Mouse (Mus musculus): ENCODE results near the gene Gdf3. TPM values are rescaled to one million over a fixed set of nuclear protein-coding genes. Genes with fewer than 3 reads are reported as not detected.

Gdf3 gene
- polyA plus RNA-seq, 1 experiment, result 8.2 TPM

GRCm38 (mm10) chr6:122612426-122612825 is 2.5 kb upstream of the Gdf3 start:
- H3K4me3 ChIP-seq (replicated peaks; ENCODE audit: control insufficient read depth, low read depth, low read length), result no peak overlapping the region
- no peak overlapping the region for H3K27ac ChIP-seq (ENCODE audit: control insufficient read depth, insufficient read depth, low read depth, low read length, poor library complexity)
- 89% methylated on average over 4 of the region's 4 CpGs for WGBS
- no peaks in the 10 kb centered on the region for H3K4me1 ChIP-seq (ENCODE audit: control insufficient read depth, insufficient read depth, low read length)
- TF ChIP-seq POLR2A (IDR thresholded peaks at IDR 0.05; ENCODE audit: borderline replicate concordance, control insufficient read depth, low read depth, low read length) (no peak), CTCF (IDR thresholded peaks at IDR 0.05; ENCODE audit: control insufficient read depth, insufficient read depth, low read length) (no peak)

- Histone ChIP-seq H3K27ac (ENCODE audit: control insufficient read depth, insufficient read depth, low read depth, low read length, poor library complexity) (no peak overlapping the region), H3K4me1 (ENCODE audit: control insufficient read depth, insufficient read depth, low read length) (peaks cover 1% of the 10 kb centered on the region; the same call in 1 of the 2 replicates), H3K4me3 (replicated peaks; ENCODE audit: control insufficient read depth, low read depth, low read length) (no peak overlapping the region)
- TF ChIP-seq POLR2A (IDR thresholded peaks at IDR 0.05; ENCODE audit: borderline replicate concordance, control insufficient read depth, low read depth, low read length) (no peak), CTCF (IDR thresholded peaks at IDR 0.05; ENCODE audit: control insufficient read depth, insufficient read depth, low read length) (no peak)
- WGBS, result 52% methylated on average over 9 of the region's 9 CpGs
These were observed 534 bp downstream of the Gdf3 start for GRCm38 (mm10) chr6:122609377-122609728.

- TF ChIP-seq POLR2A (IDR thresholded peaks at IDR 0.05; ENCODE audit: borderline replicate concordance, control insufficient read depth, low read depth, low read length) (no peak), CTCF (IDR thresholded peaks at IDR 0.05; ENCODE audit: control insufficient read depth, insufficient read depth, low read length) (no peak)
- 67% methylated on average over 10 of the region's 10 CpGs for WGBS
- Histone ChIP-seq H3K4me3 (replicated peaks; ENCODE audit: control insufficient read depth, low read depth, low read length) (no peak overlapping the region), H3K4me1 (ENCODE audit: control insufficient read depth, insufficient read depth, low read length) (peaks cover 1% of the 10 kb centered on the region; the same call in 1 of the 2 replicates), H3K27ac (ENCODE audit: control insufficient read depth, insufficient read depth, low read depth, low read length, poor library complexity) (no peak overlapping the region)
These were observed 1.2 kb downstream of the Gdf3 start for GRCm38 (mm10) chr6:122608434-122609376.

GRCm38 (mm10) chr6:122607700-122608099 is 2.2 kb downstream of the Gdf3 start:
- Histone ChIP-seq H3K4me1 (ENCODE audit: control insufficient read depth, insufficient read depth, low read length) (peaks cover 1% of the 10 kb centered on the region; the same call in 1 of the 2 replicates), H3K4me3 (replicated peaks; ENCODE audit: control insufficient read depth, low read depth, low read length) (no peak overlapping the region), H3K27ac (ENCODE audit: control insufficient read depth, insufficient read depth, low read depth, low read length, poor library complexity) (no peak overlapping the region)
- 69% methylated on average over 12 of the region's 12 CpGs for WGBS
- TF ChIP-seq CTCF (IDR thresholded peaks at IDR 0.05; ENCODE audit: control insufficient read depth, insufficient read depth, low read length) (no peak), POLR2A (IDR thresholded peaks at IDR 0.05; ENCODE audit: borderline replicate concordance, control insufficient read depth, low read depth, low read length) (no peak)

- Histone ChIP-seq H3K4me3 (replicated peaks; ENCODE audit: control insufficient read depth, low read depth, low read length) (no peak overlapping the region), H3K4me1 (ENCODE audit: control insufficient read depth, insufficient read depth, low read length) (peaks cover 1% of the 10 kb centered on the region; the same call in 1 of the 2 replicates), H3K27ac (ENCODE audit: control insufficient read depth, insufficient read depth, low read depth, low read length, poor library complexity) (no peak overlapping the region)
- 90% methylated on average over 11 of the region's 11 CpGs for WGBS
- no peak for TF ChIP-seq CTCF (IDR thresholded peaks at IDR 0.05; ENCODE audit: control insufficient read depth, insufficient read depth, low read length)
- no peak for TF ChIP-seq POLR2A (IDR thresholded peaks at IDR 0.05; ENCODE audit: borderline replicate concordance, control insufficient read depth, low read depth, low read length)
These were observed 3.2 kb downstream of the Gdf3 start for GRCm38 (mm10) chr6:122606661-122607060.

GRCm38 (mm10) chr6:122605483-122605882 is 4.4 kb downstream of the Gdf3 start:
- Histone ChIP-seq H3K4me3 (replicated peaks; ENCODE audit: control insufficient read depth, low read depth, low read length) (no peak overlapping the region), H3K4me1 (ENCODE audit: control insufficient read depth, insufficient read depth, low read length) (peaks cover 1% of the 10 kb centered on the region; the same call in 1 of the 2 replicates), H3K27ac (ENCODE audit: control insufficient read depth, insufficient read depth, low read depth, low read length, poor library complexity) (no peak overlapping the region)
- 69% methylated on average over 8 of the region's 8 CpGs for WGBS
- TF ChIP-seq CTCF (IDR thresholded peaks at IDR 0.05; ENCODE audit: control insufficient read depth, insufficient read depth, low read length) (peak; percentile 83), POLR2A (IDR thresholded peaks at IDR 0.05; ENCODE audit: borderline replicate concordance, control insufficient read depth, low read depth, low read length) (no peak)

- peak overlapping the region; percentile 80; the same call in 1 of the 2 replicates for H3K27ac ChIP-seq (ENCODE audit: control insufficient read depth, insufficient read depth, low read depth, low read length, poor library complexity)
- H3K4me3 ChIP-seq (replicated peaks; ENCODE audit: control insufficient read depth, low read depth, low read length), result no peak overlapping the region
- TF ChIP-seq POLR2A (IDR thresholded peaks at IDR 0.05; ENCODE audit: borderline replicate concordance, control insufficient read depth, low read depth, low read length), result no peak
These were observed 5.6 kb downstream of the Gdf3 start for GRCm38 (mm10) chr6:122604260-122604659.

GRCm38 (mm10) chr6:122602992-122603322 is 6.9 kb downstream of the Gdf3 start:
- Histone ChIP-seq H3K4me1 (ENCODE audit: control insufficient read depth, insufficient read depth, low read length) (peaks cover 2% of the 10 kb centered on the region), H3K27ac (ENCODE audit: control insufficient read depth, insufficient read depth, low read depth, low read length, poor library complexity) (no peak overlapping the region), H3K4me3 (replicated peaks; ENCODE audit: control insufficient read depth, low read depth, low read length) (no peak overlapping the region)
- TF ChIP-seq POLR2A (IDR thresholded peaks at IDR 0.05; ENCODE audit: borderline replicate concordance, control insufficient read depth, low read depth, low read length), result no peak
- TF ChIP-seq CTCF (IDR thresholded peaks at IDR 0.05; ENCODE audit: control insufficient read depth, insufficient read depth, low read length), result no peak
- WGBS, result 3% methylated on average over 1 of the region's 1 CpGs

More at GRCm38 (mm10) chr6:122604260-122604659, 5.6 kb downstream of the Gdf3 start:
- H3K4me1 ChIP-seq (ENCODE audit: control insufficient read depth, insufficient read depth, low read length), result peaks cover 1% of the 10 kb centered on the region

Measured in bone marrow, adult 2 months (tissue).